Mouse (Mus musculus): ENCODE measurements at regions not wholly inside any gene's neighbourhood (a gene's known extent, or its start where the extent isn't known, plus 50 kb on each side); places are given as distances from the start of the nearest gene placed in this dataset.

GRCm38 (mm10) chr10:102615962-102616595 lies 104.1 kb downstream of the Rassf9 start:
- Histone ChIP-seq H3K27ac (no peak overlapping the region), H3K9ac (replicated peaks) (no peak overlapping the region), H3K4me1 (replicated peaks; ENCODE audit: control insufficient read depth in 2 of 2, insufficient read depth in 2 of 2, low read length in 1 of 2) (no peaks in the 10 kb centered on the region), H3K36me3 (replicated peaks; ENCODE audit: control insufficient read depth, insufficient read depth, low read depth) (no peaks in the 10 kb centered on the region), H3K27me3 (ENCODE audit: control insufficient read depth, insufficient read depth, low read length) (no peaks in the 10 kb centered on the region), H3K4me3 (ENCODE audit: insufficient read depth in 1 of 2, low read depth in 2 of 2, low read length in 2 of 2) (no peak overlapping the region), H3K4me2 (ENCODE audit: low read depth) (no peak overlapping the region), H3K9me3 (ENCODE audit: control insufficient read depth, low read length) (no peaks in the 10 kb centered on the region)
- 64% methylated on average over 10 of the region's 10 CpGs for WGBS (ENCODE audit: insufficient replicate concordance)
- no peak for TF ChIP-seq CTCF (IDR thresholded peaks at IDR 0.05; ENCODE audit: low read depth)
- no peak for DNase-seq (ENCODE audit: low read depth in 3 of 3, low spot score in 3 of 3)
- ATAC-seq (ENCODE audit: insufficient read depth), result no peak

Measured in liver, embryonic 14.5 days (tissue).